Mouse (Mus musculus) liver, embryonic 14.5 days (tissue): Measurements from ENCODE around the gene Psmc4.

Source experiments
- CTCF ChIP-seq: IDR thresholded peaks from 2 replicates; pipeline ENCODE4 v1.5.1; 2016; ENCODE audit warnings: antibody characterized with exemption, low read depth, control low read depth
- EP300 ChIP-seq: IDR thresholded peaks from 2 replicates; pipeline ENCODE4 v1.6.1; 2016; ENCODE audit warnings: antibody characterized with exemption, low read depth

DNA sequence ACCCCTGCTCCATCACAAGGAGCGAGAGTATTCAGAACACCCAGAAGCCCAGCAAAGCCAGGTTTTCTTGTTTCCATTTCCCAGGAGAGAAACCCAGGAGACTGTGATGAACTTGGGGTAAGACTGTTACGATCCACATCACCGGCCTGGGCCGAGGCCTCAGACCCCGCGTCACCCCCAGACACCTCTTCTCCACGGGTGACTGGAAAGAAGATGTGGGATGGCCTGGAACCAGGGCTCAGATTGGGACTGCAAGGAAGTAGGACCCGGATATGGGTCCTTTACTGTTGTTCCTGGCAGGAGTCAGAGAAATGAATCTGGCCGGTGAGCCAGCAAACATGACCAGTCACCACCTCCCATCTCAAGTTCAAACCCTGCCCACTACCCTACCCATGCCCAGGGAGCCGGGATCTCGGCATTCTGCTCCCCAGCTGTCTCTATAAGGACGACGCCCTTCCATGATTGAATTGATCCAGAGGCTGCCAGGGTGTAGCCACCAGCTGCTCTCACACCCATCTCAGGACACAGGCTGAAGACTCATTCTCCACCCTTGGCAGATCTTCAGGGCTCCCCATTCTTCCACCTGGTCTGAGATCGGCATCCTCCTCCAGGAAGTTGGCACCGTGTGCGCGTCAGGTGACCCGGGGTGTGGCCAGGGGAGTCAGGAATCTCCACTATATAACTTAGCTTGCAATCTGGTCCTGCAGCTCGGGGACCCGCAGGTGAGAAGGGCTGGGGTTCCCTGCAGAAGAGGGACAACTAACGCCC is 20.8 kb upstream of the Psmc4 start, which contains the start of gene Fcgbp:
- no peak for TF ChIP-seq CTCF
- TF ChIP-seq EP300 = no peak
